Mouse (Mus musculus): ENCODE results near the gene Furin. TPM values are rescaled to one million over a fixed set of nuclear protein-coding genes. Genes with fewer than 3 reads are reported as not detected.

Furin gene
- total RNA-seq (2021) = 10 to 100 TPM; 48.7 to 50.3 TPM
- long read RNA-seq, experiment 1, full-length matches to known transcripts = 3 of 4 reads
- long read RNA-seq, experiment 1, partial matches to known transcripts = 1 of 4 reads
- long read RNA-seq, experiment 1, other reads (novel, unspliced or antisense) = 0 of 4 reads
- long read RNA-seq, experiment 2, full-length matches to known transcripts = 4 of 7 reads
- long read RNA-seq, experiment 2, partial matches to known transcripts = 0 of 7 reads
- long read RNA-seq, experiment 2, other reads (novel, unspliced or antisense) = 3 of 7 reads

- DNase-seq (ENCODE audit: low spot score in 2 of 2) = no peak
Measured at GRCm38 (mm10) chr7:80405188-80405695, at the start of gene Furin. Gene Furin, minus strand, starts transcription at chr7:80405436.

GRCm38 (mm10) chr7:80454786-80455185 lies 49.5 kb upstream of the Furin start:
- DNase-seq (ENCODE audit: low spot score in 2 of 2) = no peak

GRCm38 (mm10) chr7:80453997-80454396 lies 48.8 kb upstream of the Furin start:
- DNase-seq (ENCODE audit: low spot score in 2 of 2) = no peak

GRCm38 (mm10) chr7:80453121-80453520 lies 47.9 kb upstream of the Furin start:
- no peak for DNase-seq (ENCODE audit: low spot score in 2 of 2)

- no peak for DNase-seq (ENCODE audit: low spot score in 2 of 2)
Measured at GRCm38 (mm10) chr7:80452241-80452640, 47.0 kb upstream of the Furin start.

GRCm38 (mm10) chr7:80451550-80452232 lies 46.5 kb upstream of the Furin start:
- DNase-seq (ENCODE audit: low spot score in 2 of 2) = no peak

GRCm38 (mm10) chr7:80450354-80450753 lies 45.1 kb upstream of the Furin start:
- DNase-seq (ENCODE audit: low spot score in 2 of 2) = no peak

GRCm38 (mm10) chr7:80449620-80450091 lies 44.4 kb upstream of the Furin start:
- no peak for DNase-seq (ENCODE audit: low spot score in 2 of 2)

- no peak for DNase-seq (ENCODE audit: low spot score in 2 of 2)
Measured at GRCm38 (mm10) chr7:80447336-80447735, 42.1 kb upstream of the Furin start.

- DNase-seq (ENCODE audit: low spot score in 2 of 2) = no peak
Measured at GRCm38 (mm10) chr7:80446221-80446878, 41.1 kb upstream of the Furin start.

- DNase-seq (ENCODE audit: low spot score in 2 of 2) = no peak
Measured at GRCm38 (mm10) chr7:80445492-80445891, 40.3 kb upstream of the Furin start.

- DNase-seq (ENCODE audit: low spot score in 2 of 2) = no peak
Measured at GRCm38 (mm10) chr7:80444401-80445249, 39.4 kb upstream of the Furin start.

GRCm38 (mm10) chr7:80443124-80443523 lies 37.9 kb upstream of the Furin start:
- DNase-seq (ENCODE audit: low spot score in 2 of 2) = no peak

- DNase-seq (ENCODE audit: low spot score in 2 of 2) = peak in 1 of 2 experiments; percentile 58
Measured at GRCm38 (mm10) chr7:80441986-80442904, 37.0 kb upstream of the Furin start.

- no peak for DNase-seq (ENCODE audit: low spot score in 2 of 2)
Measured at GRCm38 (mm10) chr7:80440685-80441084, 35.4 kb upstream of the Furin start.

GRCm38 (mm10) chr7:80439789-80440488 lies 34.7 kb upstream of the Furin start:
- peak in 1 of 2 experiments; percentile 66 for DNase-seq (ENCODE audit: low spot score in 2 of 2)

GRCm38 (mm10) chr7:80439032-80439760 lies 34.0 kb upstream of the Furin start:
- DNase-seq (ENCODE audit: low spot score in 2 of 2) = no peak

GRCm38 (mm10) chr7:80436571-80436970 lies 31.3 kb upstream of the Furin start:
- no peak for DNase-seq (ENCODE audit: low spot score in 2 of 2)
